Mouse (Mus musculus) liver, adult 2 months (tissue): ENCODE results near the gene Slc25a19.

Experiments
- CTCF ChIP-seq: fragments of 200-500 bp; IDR thresholded peaks from 2 replicates; pipeline ENCODE4 v1.5.1; 2011; ENCODE audit warnings: low read depth, low read length, control low read depth
- POLR2A ChIP-seq: fragments of 200-500 bp; IDR thresholded peaks from 2 replicates; pipeline ENCODE4 v1.6.1; 2011; ENCODE audit warnings: low read length, control low read depth; ENCODE audit not compliant: insufficient read depth; ENCODE audit errors: extremely low read depth

- TF ChIP-seq POLR2A (no peak), CTCF (no peak)
These were observed 32.9 kb downstream of the Slc25a19 start for GRCm38 (mm10) chr11:115595209-115595608.
